Mouse (Mus musculus) MEL (cell line): ENCODE data around the gene Hmgb2. TPM values are rescaled to one million over a fixed set of nuclear protein-coding genes. Genes with fewer than 3 reads are reported as not detected.

Source experiments
- DNase-seq: peaks from one replicate; pipeline ENCODE4 v3.0.0; 2011; ENCODE audit warnings: low read depth, low spot score
- H3K27ac ChIP-seq: 2 replicates; pipeline ENCODE4 v1.5.1; 2012; ENCODE audit warnings: low read depth, mild to moderate bottlenecking, control low read depth, low read length, moderate library complexity; ENCODE audit not compliant: control insufficient read depth
- H3K27me3 ChIP-seq, 2 experiments: fragments of 150-350 bp in 1 of 2; sonication (generic) in 1 of 2; 2 replicates each; pipeline ENCODE4 v1.6.1; 2012; ENCODE audit warnings: low read length in 2 of 2, mild to moderate bottlenecking in 2 of 2, improper control_type of control experiment in 1 of 2, moderate library complexity in 1 of 2; ENCODE audit not compliant: insufficient read depth in 2 of 2, control insufficient read depth in 1 of 2
- H3K36me3 ChIP-seq, 2 experiments: 2 replicates each; pipeline ENCODE4 v1.6.1; 2012 to 2014; ENCODE audit warnings: low read length in 2 of 2, improper control_type of control experiment in 1 of 2, inconsistent platforms in 1 of 2, mild to moderate bottlenecking in 1 of 2; ENCODE audit not compliant: insufficient read depth in 2 of 2, control insufficient read depth in 1 of 2
- H3K4me1 ChIP-seq, 2 experiments: fragments of 150-350 bp in 1 of 2; sonication (generic) in 1 of 2; 2 replicates each; pipeline ENCODE4 v1.6.1; 2012; ENCODE audit warnings: low read length in 2 of 2, improper control_type of control experiment in 1 of 2, mild to moderate bottlenecking in 1 of 2; ENCODE audit not compliant: insufficient read depth in 2 of 2, control insufficient read depth in 1 of 2
- H3K4me3 ChIP-seq, 2 experiments: fragments of 150-350 bp in 1 of 2; sonication (generic) in 1 of 2; 2 replicates each; pipeline ENCODE4 v1.5.1; 2012; ENCODE audit warnings: low read depth in 2 of 2, low read length in 2 of 2, mild to moderate bottlenecking in 2 of 2, moderate library complexity in 2 of 2, control low read depth in 1 of 2, improper control_type of control experiment in 1 of 2; ENCODE audit not compliant: control insufficient read depth in 1 of 2, insufficient read depth in 1 of 2
- H3K79me2 ChIP-seq: 2 replicates; pipeline ENCODE4 v1.6.1; 2012; ENCODE audit warnings: mild to moderate bottlenecking, low read length, moderate library complexity; ENCODE audit not compliant: control insufficient read depth, poor library complexity, insufficient read depth
- H3K9ac ChIP-seq: 2 replicates; pipeline ENCODE4 v1.6.1; 2012; ENCODE audit warnings: low read depth, mild to moderate bottlenecking, control low read depth, low read length, moderate library complexity; ENCODE audit not compliant: control insufficient read depth, poor library complexity, severe bottlenecking
- H3K9me3 ChIP-seq: fragments of 150-350 bp; sonication (generic); replicated peaks from 2 replicates; pipeline ENCODE4 v1.6.1; 2012; ENCODE audit warnings: mild to moderate bottlenecking, low read length, improper control_type of control experiment, moderate library complexity; ENCODE audit not compliant: insufficient read depth
- BHLHE40 ChIP-seq: IDR thresholded peaks from 2 replicates; pipeline ENCODE4 v1.6.1; 2012; ENCODE audit warnings: low read depth, mild to moderate bottlenecking, inconsistent platforms, low read length, improper control_type of control experiment, borderline replicate concordance
- CHD1 ChIP-seq: IDR thresholded peaks from 2 replicates; pipeline ENCODE4 v1.6.1; 2012; ENCODE audit warnings: low read depth, mild to moderate bottlenecking, inconsistent platforms, low read length, improper control_type of control experiment
- CHD2 ChIP-seq: IDR thresholded peaks from 2 replicates; pipeline ENCODE4 v1.6.1; 2011; ENCODE audit warnings: low read length, improper control_type of control experiment
- ETS1 ChIP-seq: IDR thresholded peaks from 2 replicates; pipeline ENCODE4 v1.6.1; 2012; ENCODE audit warnings: low read depth, mild to moderate bottlenecking, inconsistent platforms, low read length, improper control_type of control experiment, moderate library complexity
- GATA1 ChIP-seq: IDR thresholded peaks from 2 replicates; pipeline ENCODE4 v1.6.1; 2011; ENCODE audit warnings: low read depth, low read length, improper control_type of control experiment
- HCFC1 ChIP-seq: IDR thresholded peaks from 2 replicates; pipeline ENCODE4 v1.6.1; 2012; ENCODE audit warnings: low read depth, mild to moderate bottlenecking, inconsistent platforms, low read length, improper control_type of control experiment, moderate library complexity
- JUND ChIP-seq: IDR thresholded peaks from 2 replicates; pipeline ENCODE4 v1.6.1; 2011; ENCODE audit warnings: low read depth, mild to moderate bottlenecking, improper control_type of control experiment, low read length
- KAT2A ChIP-seq: conservative IDR thresholded peaks from 2 replicates; pipeline ENCODE4 v1.6.1; 2012; ENCODE audit warnings: low read depth, low read length, improper control_type of control experiment, inconsistent platforms
- MAZ ChIP-seq: IDR thresholded peaks from 2 replicates; pipeline ENCODE4 v1.6.1; 2012; ENCODE audit warnings: low read depth, mild to moderate bottlenecking, inconsistent platforms, low read length, improper control_type of control experiment
- MEF2A ChIP-seq: IDR thresholded peaks from 2 replicates; pipeline ENCODE4 v1.6.1; 2014; ENCODE audit warnings: low read depth, mild to moderate bottlenecking, inconsistent platforms, low read length, improper control_type of control experiment; ENCODE audit not compliant: poor library complexity, insufficient replicate concordance, severe bottlenecking; ENCODE audit errors: extremely low read depth
- MXI1 ChIP-seq: IDR thresholded peaks from 2 replicates; pipeline ENCODE4 v1.6.1; 2011; ENCODE audit warnings: mild to moderate bottlenecking, low read depth, low read length, improper control_type of control experiment
- MYB ChIP-seq: IDR thresholded peaks from 2 replicates; pipeline ENCODE4 v1.6.1; 2011; ENCODE audit warnings: mild to moderate bottlenecking, low read depth, low read length, improper control_type of control experiment
- NELFE ChIP-seq: IDR thresholded peaks from 2 replicates; pipeline ENCODE4 v1.6.1; 2011; ENCODE audit warnings: low read depth, low read length, improper control_type of control experiment
- POLR2A ChIP-seq, 2 experiments: IDR thresholded peaks; 2 replicates each; pipeline ENCODE4 v1.6.1; 2011 to 2012; ENCODE audit warnings: low read length in 2 of 2, mild to moderate bottlenecking in 2 of 2, control low read depth in 1 of 2, improper control_type of control experiment in 1 of 2, low read depth in 1 of 2, moderate library complexity in 1 of 2; ENCODE audit not compliant: control insufficient read depth in 1 of 2, insufficient read depth in 1 of 2, poor library complexity in 1 of 2
- RAD21 ChIP-seq: IDR thresholded peaks from 2 replicates; pipeline ENCODE4 v1.6.1; 2011; ENCODE audit warnings: mild to moderate bottlenecking, low read depth, low read length, improper control_type of control experiment
- RCOR1 ChIP-seq: IDR thresholded peaks from 2 replicates; pipeline ENCODE4 v1.6.1; 2012; ENCODE audit warnings: low read depth, mild to moderate bottlenecking, inconsistent platforms, low read length, improper control_type of control experiment
- USF2 ChIP-seq, 2 experiments: IDR thresholded peaks; 2 replicates each; pipeline ENCODE4 v1.6.1; 2011 to 2012; ENCODE audit warnings: improper control_type of control experiment in 2 of 2, low read length in 2 of 2, borderline replicate concordance in 1 of 2, inconsistent platforms in 1 of 2, low read depth in 1 of 2, mild to moderate bottlenecking in 1 of 2; ENCODE audit not compliant: insufficient read depth in 1 of 2
- ZC3H11A ChIP-seq: IDR thresholded peaks from 2 replicates; pipeline ENCODE4 v1.6.1; 2012; ENCODE audit warnings: low read depth, mild to moderate bottlenecking, inconsistent platforms, low read length, improper control_type of control experiment
- polyA plus RNA-seq, 2 experiments: library from polyadenylated mRNA; stranded (reverse) in 1 of 2; unstranded in 1 of 2; fragments of >175 nt in 1 of 2; fragments of >200 nt in 1 of 2; gene quantifications; 2 replicates each; pipeline versions ENCODE4 v1.2.1 to v1.2.4; 2012; ENCODE audit warnings: low replicate concordance in 2 of 2, low read depth in 1 of 2; ENCODE audit not compliant: insufficient read length in 2 of 2, insufficient read depth in 1 of 2, missing spikeins in 1 of 2
- total RNA-seq: library from RNA; depleted of rRNA; stranded (reverse); fragments of 300-350 nt; gene quantifications from 2 replicates; pipeline ENCODE4 v1.2.3, GENCODE M21; 2012

Gene Hmgb2
- total and polyA plus RNA-seq, 3 experiments = 126 to 399 (median 220) TPM

DNA sequence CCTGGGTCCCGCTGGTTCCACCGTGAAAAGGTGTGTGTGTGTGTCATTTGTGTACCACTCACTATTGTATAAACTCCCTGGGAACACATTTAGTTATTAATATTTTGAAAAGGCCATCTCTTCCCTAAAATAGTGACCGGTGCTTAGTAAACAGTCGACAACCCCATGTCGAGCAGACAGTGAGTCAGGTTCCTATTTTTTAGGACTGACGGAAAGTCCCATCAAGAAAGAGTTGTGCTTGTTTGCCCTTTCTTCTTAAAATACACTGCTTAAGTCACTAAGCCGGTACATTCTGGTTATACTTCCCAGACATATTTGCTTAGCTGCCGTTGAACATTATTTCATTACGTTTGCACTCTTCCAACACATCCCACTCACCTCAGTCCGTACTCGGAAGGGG is 29.2 kb downstream of the Hmgb2 start:
- Histone ChIP-seq H3K36me3 (no peaks in the 10 kb centered on the region; a peak in 1 of 4 replicates), H3K9me3 (no peaks in the 10 kb centered on the region), H3K27me3 (no peaks in the 10 kb centered on the region), H3K9ac (no peak overlapping the region), H3K79me2 (no peaks in the 10 kb centered on the region), H3K4me3 (no peak overlapping the region), H3K27ac (no peak overlapping the region), H3K4me1 (no peaks in the 10 kb centered on the region)
- TF ChIP-seq RCOR1 = no peak
- no peak for TF ChIP-seq CHD1
- TF ChIP-seq JUND = no peak
- TF ChIP-seq HCFC1 = no peak
- TF ChIP-seq NELFE = no peak
- no peak for TF ChIP-seq GATA1
- TF ChIP-seq ETS1 = no peak
- no peak for TF ChIP-seq MAZ
- no peak for TF ChIP-seq CHD2
- TF ChIP-seq USF2 (IDR thresholded peaks at IDR 0.05; ENCODE audit: borderline replicate concordance in 1 of 2, insufficient read depth in 1 of 2, low read depth in 1 of 2, low read length in 2 of 2) = no peak
- TF ChIP-seq POLR2A (IDR thresholded peaks at IDR 0.05; ENCODE audit: control insufficient read depth in 1 of 2, insufficient read depth in 1 of 2, low read depth in 1 of 2, low read length in 2 of 2, poor library complexity in 1 of 2) = no peak
- TF ChIP-seq ZC3H11A = no peak
- no peak for TF ChIP-seq BHLHE40
- no peak for TF ChIP-seq MXI1
- DNase-seq = no peak

DNA sequence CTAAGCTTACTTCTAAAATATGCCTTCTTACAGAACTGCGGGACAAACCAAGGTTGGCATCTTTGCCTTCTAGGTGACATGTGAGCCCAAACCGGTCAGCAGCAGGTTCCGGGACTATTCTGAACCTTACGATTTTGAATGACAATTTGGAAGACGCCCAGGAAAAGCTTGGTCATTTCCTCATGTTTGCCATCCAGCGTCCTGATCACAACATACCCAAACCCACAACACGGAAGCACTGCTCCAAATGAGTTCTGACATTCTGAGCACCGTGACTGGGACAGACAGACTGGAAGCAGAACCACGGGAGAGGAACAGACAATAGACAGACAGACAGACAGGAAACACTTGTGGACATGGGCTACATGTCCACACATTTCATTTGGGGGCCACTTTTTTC is 29.7 kb downstream of the Hmgb2 start:
- Histone ChIP-seq H3K79me2 (no peaks in the 10 kb centered on the region), H3K4me1 (peaks cover 0 to under 1% of the 10 kb centered on the region in 2 experiments; a peak in 1 of 4 replicates), H3K27me3 (no peaks in the 10 kb centered on the region), H3K9ac (no peak overlapping the region), H3K27ac (no peak overlapping the region), H3K4me3 (no peak overlapping the region), H3K36me3 (peaks cover 0 to under 1% of the 10 kb centered on the region in 2 experiments; a peak in 3 of 4 replicates), H3K9me3 (no peaks in the 10 kb centered on the region)
- TF ChIP-seq RCOR1 (no peak), ZC3H11A (no peak), NELFE (no peak), MYB (no peak), RAD21 (no peak), MEF2A (no peak), KAT2A (no peak), CHD1 (no peak), MXI1 (no peak)
- DNase-seq = no peak
